Comparison of ENCODE assay signal across 19 mouse cellular contexts in genomic region chr6:115770059-115770670, GRCm38 (mm10). TPM values are rescaled to one million over a fixed set of nuclear protein-coding genes. Genes with fewer than 3 reads are reported as not detected.
A peak's percentile ranks its signal among the peaks of the same experiment; 100 is the strongest.
DNase-seq lines count a peak whose midpoint lies in the region; ATAC-seq and TF ChIP-seq lines count a peak whose summit lies in the region.
"Had no signal": no experiment of that assay in that cellular context is flagged by ENCODE, and none has a peak within 500 bp of the region (broad histone marks: within the 10 kb centered on the region; RNA-seq: fewer than 3 reads in every experiment).

No protein-coding gene starts in this region.

- TF ChIP-seq EP300 in lung, postnatal 0 days (IDR thresholded peaks at IDR 0.05) = no peak

- H3K4me1 ChIP-seq in lung, postnatal 0 days (ENCODE audit: insufficient read depth, low read depth, low read length) = no peaks in the 10 kb centered on the region; the same call in 1 of the 2 replicates
- H3K4me1 ChIP-seq in lung, adult 2 months (ENCODE audit: control insufficient read depth, insufficient read depth, low read length) = peaks cover 5% of the 10 kb centered on the region
- H3K4me1 ChIP-seq in small intestine, adult 2 months (ENCODE audit: control insufficient read depth, insufficient read depth, insufficient read length, low read length) = peaks cover 9% of the 10 kb centered on the region

- H3K4me2 ChIP-seq in lung, postnatal 0 days (replicated peaks; ENCODE audit: low read depth, low read length) = no peak overlapping the region
- H3K4me2 ChIP-seq: limb, embryonic 15.5 days; midbrain, embryonic 15.5 days had no signal

- TF ChIP-seq POLR2A in lung, adult 2 months (IDR thresholded peaks at IDR 0.05; ENCODE audit: borderline replicate concordance, extremely low read depth, low read depth, low read length) = no peak
- TF ChIP-seq POLR2A in small intestine, adult 2 months (IDR thresholded peaks at IDR 0.05; ENCODE audit: low read depth, low read length) = no peak

- ATAC-seq in lung, postnatal 0 days = no peak
- ATAC-seq in common myeloid progenitor, adult 5-6 weeks (replicated peaks; ENCODE audit: low read depth, poor library complexity, severe bottlenecking) = peak; percentile 64
- ATAC-seq: forebrain, embryonic 16.5 days; hindbrain, embryonic 16.5 days; midbrain, embryonic 15.5 days had no signal

- H3K27me3 ChIP-seq in lung, postnatal 0 days (replicated peaks; ENCODE audit: insufficient read depth, low read length) = no peaks in the 10 kb centered on the region
- H3K27me3 ChIP-seq in small intestine, adult 2 months (ENCODE audit: control insufficient read depth, insufficient read depth, low read length) = no peaks in the 10 kb centered on the region
- H3K27me3 ChIP-seq: limb, embryonic 15.5 days; midbrain, embryonic 15.5 days had no signal

- no peak overlapping the region for H3K9ac ChIP-seq in lung, postnatal 0 days (replicated peaks; ENCODE audit: low read depth)
- H3K9ac ChIP-seq: limb, embryonic 15.5 days; midbrain, embryonic 15.5 days had no signal

- H3K36me3 ChIP-seq in lung, postnatal 0 days (ENCODE audit: insufficient read depth, low read length) = no peaks in the 10 kb centered on the region
- no peaks in the 10 kb centered on the region for H3K36me3 ChIP-seq in small intestine, adult 2 months (ENCODE audit: control insufficient read depth, insufficient read depth, low read length)
- H3K36me3 ChIP-seq: limb, embryonic 15.5 days; midbrain, embryonic 15.5 days had no signal

- intact Hi-C loops in gastrocnemius, adult 2 months (cut with DNase I) = loop anchor here (5.0 to 10.0 kb wide), 2 partner anchors 43 to 165 kb away; partner anchors contain the start of gene Mkrn2

- H3K9me3 ChIP-seq in lung, postnatal 0 days (ENCODE audit: low read length) = no peaks in the 10 kb centered on the region
- H3K9me3 ChIP-seq: limb, embryonic 15.5 days; midbrain, embryonic 15.5 days had no signal

- no peak for DNase-seq in gastrocnemius, adult 2 months
- DNase-seq in gastrocnemius, adult 18-20 months (ENCODE audit: low spot score) = no peak
- no peak for DNase-seq in lung, postnatal 0 days (ENCODE audit: low spot score)
- DNase-seq in lung, adult 2 months = no peak
- DNase-seq in retina, embryonic 14.5 days (ENCODE audit: low spot score) = no peak
- no peak for DNase-seq in yolk sac, embryonic 10.5 days (ENCODE audit: low spot score)
- DNase-seq: adrenal gland, adult 2 months; cerebellum, postnatal 10 days; gastrocnemius, postnatal 10 days; heart, postnatal 14 days; kidney, adult 9 months; layer of hippocampus, adult 9-11 months had no signal

- H3K4me3 ChIP-seq in gastrocnemius, adult 2 months = no peak overlapping the region
- H3K4me3 ChIP-seq in lung, postnatal 0 days (ENCODE audit: low read depth, low read length) = no peak overlapping the region
- H3K4me3 ChIP-seq in lung, adult 2 months (replicated peaks; ENCODE audit: extremely low read depth, low read depth, low read length) = no peak overlapping the region
- no peak overlapping the region for H3K4me3 ChIP-seq in small intestine, adult 2 months (ENCODE audit: low read depth, low read length)
- H3K4me3 ChIP-seq: limb, embryonic 15.5 days; midbrain, embryonic 15.5 days had no signal

- H3K27ac ChIP-seq in gastrocnemius, adult 2 months = no peak overlapping the region
- H3K27ac ChIP-seq in lung, postnatal 0 days (ENCODE audit: low read length) = no peak overlapping the region
- H3K27ac ChIP-seq in small intestine, adult 2 months (ENCODE audit: insufficient read depth, low read depth, low read length) = peak overlapping the region; percentile 28; the same call in 1 of the 2 replicates
- H3K27ac ChIP-seq: limb, embryonic 15.5 days; macrophage; midbrain, embryonic 15.5 days had no signal

- TF ChIP-seq CTCF in gastrocnemius, adult 2 months (IDR thresholded peaks at IDR 0.05) = peak; percentile 46
- peak; percentile 38 for TF ChIP-seq CTCF in lung, postnatal 0 days (IDR thresholded peaks at IDR 0.05)
- TF ChIP-seq CTCF in lung, adult 2 months (IDR thresholded peaks at IDR 0.05; ENCODE audit: insufficient read depth, low read length) = no peak
- TF ChIP-seq CTCF in small intestine, adult 2 months (IDR thresholded peaks at IDR 0.05; ENCODE audit: extremely low read depth, insufficient read length, insufficient replicate concordance, low read depth, low read length) = peak; percentile 37; the same call in 1 of the 2 replicates

- 80% methylated on average over 20 of the region's 20 CpGs for WGBS in lung, postnatal 0 days
- WGBS in lung, adult 2 months = 77% methylated on average over 20 of the region's 20 CpGs
- 84% methylated on average over 20 of the region's 20 CpGs for WGBS in small intestine, adult 2 months

RNA-seq across cellular contexts. Expression of gene Cand2, which starts 4.2 kb away (rescaled TPM):
- 10 to 100 TPM; 62.9 to 68.9 TPM for total RNA-seq in gastrocnemius, adult 2 months (2021)
- 10 to 100 TPM; 74.8 to 78.7 TPM for total RNA-seq in gastrocnemius, adult 18-20 months (2021)
- 2.5 and 3.0 TPM in 2 replicates for polyA plus RNA-seq in lung, postnatal 0 days (2015; fragmentation: Nextera tagmentation; extraction: Ambion mirVana)
- polyA plus RNA-seq in lung, adult 2 months (2012; rRNA removed) = 5.3 and 8.4 TPM in 2 replicates
- 3.4 and 3.7 TPM in 2 replicates for total RNA-seq in common myeloid progenitor, adult 5-6 weeks (2017)
- 2.1 and 3.4 TPM in 2 replicates for polyA plus RNA-seq in small intestine, adult 2 months (2012; rRNA removed)

RNA-seq across cellular contexts. Expression of gene Tmem40, which starts 8.0 kb away (rescaled TPM):
- total RNA-seq in gastrocnemius, adult 2 months (2021) = under 1 TPM in 1 of 2 experiments, not detected in 1; 0.28 TPM
- under 1 TPM in 1 of 2 experiments, not detected in 1; 0.43 TPM for total RNA-seq in gastrocnemius, adult 18-20 months (2021)
- 4.9 and 5.5 TPM in 2 replicates for polyA plus RNA-seq in lung, postnatal 0 days (2015; fragmentation: Nextera tagmentation; extraction: Ambion mirVana)
- 2.2 and 21.5 TPM in 2 replicates for polyA plus RNA-seq in lung, adult 2 months (2012; rRNA removed)
- 29.5 and 39.6 TPM in 2 replicates for total RNA-seq in common myeloid progenitor, adult 5-6 weeks (2017)
- 0.17 TPM in 1 of 2 replicates, not detected in the other for polyA plus RNA-seq in small intestine, adult 2 months (2012; rRNA removed)
- polyA plus RNA-seq: adrenal gland, adult 2 months had no signal

RNA-seq across cellular contexts. Expression of gene Rpl32, which starts 38.4 kb away (rescaled TPM):
- 100 to 1,000 TPM; 562 to 624 TPM for total RNA-seq in gastrocnemius, adult 2 months (2021)
- 100 to 1,000 TPM; 568 to 577 TPM for total RNA-seq in gastrocnemius, adult 18-20 months (2021)
- 1,730 and 1,790 TPM in 2 replicates for polyA plus RNA-seq in lung, postnatal 0 days (2015; fragmentation: Nextera tagmentation; extraction: Ambion mirVana)
- 276 and 321 TPM in 2 replicates for polyA plus RNA-seq in lung, adult 2 months (2012; rRNA removed)
- total RNA-seq in common myeloid progenitor, adult 5-6 weeks (2017) = 6,938 and 7,194 TPM in 2 replicates
- polyA plus RNA-seq in small intestine, adult 2 months (2012; rRNA removed) = 364 and 436 TPM in 2 replicates

Comparison
In these comparisons a context has a peak if more than half of its experiments do, and no peak if none do; other contexts are left out.
1. RNA of gene Cand2, which starts 4.2 kb away (total RNA-seq): 74.8 to 78.7 TPM in gastrocnemius, adult 18-20 months and 62.9 to 68.9 TPM in gastrocnemius, adult 2 months; 3.4 to 3.7 TPM in common myeloid progenitor, adult 5-6 weeks; every median in the first group is over 10 times any median in the second.
2. RNA of gene Tmem40, which starts 8.0 kb away (total RNA-seq): 29.5 to 39.6 TPM in common myeloid progenitor, adult 5-6 weeks; 0.43 TPM in gastrocnemius, adult 18-20 months and 0.28 TPM in gastrocnemius, adult 2 months; every median in the first group is over 10 times any median in the second.
3. RNA of gene Rpl32, which starts 38.4 kb away (total RNA-seq): 6,938 to 7,194 TPM in common myeloid progenitor, adult 5-6 weeks; 562 to 624 TPM in gastrocnemius, adult 2 months and 568 to 577 TPM in gastrocnemius, adult 18-20 months; every median in the first group is over 10 times any median in the second.